8 mouse cellular contexts compared by ENCODE assay signal in the genomic region with DNA sequence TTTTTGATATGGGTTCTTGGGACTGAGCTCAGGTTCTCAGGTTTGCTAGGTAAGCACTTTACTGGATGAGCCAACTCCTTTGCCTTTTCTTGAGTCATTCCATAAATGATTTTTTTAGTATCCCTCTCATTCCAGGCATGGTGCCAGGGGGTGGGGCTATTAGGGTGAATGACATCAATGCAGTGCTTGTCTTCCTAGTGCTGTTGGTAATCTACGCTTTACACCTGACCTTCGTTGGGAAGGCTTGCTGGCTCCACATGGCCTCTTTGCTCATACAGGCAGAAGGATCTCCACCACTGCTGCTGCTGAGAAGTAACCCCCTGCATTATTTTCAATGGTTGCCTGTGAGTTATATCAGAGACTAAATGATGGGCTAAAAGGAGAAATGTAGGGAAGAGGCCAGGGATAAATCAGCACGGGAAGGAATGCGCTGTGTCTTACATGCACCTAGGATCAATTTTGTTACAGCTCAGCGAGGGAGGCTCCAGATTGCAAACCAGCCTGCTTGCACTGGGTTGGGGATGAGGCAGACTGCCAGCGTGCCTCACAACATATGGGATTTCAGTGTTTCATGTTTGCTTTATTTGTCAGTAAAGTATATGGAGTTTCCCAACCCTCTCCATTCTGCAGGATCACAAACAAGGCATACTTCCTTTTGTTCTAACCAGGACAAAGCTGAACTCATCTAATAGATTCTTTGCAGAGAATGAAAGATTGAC.
DNase-seq lines count a peak whose midpoint lies in the region; ATAC-seq and TF ChIP-seq lines count a peak whose summit lies in the region.

No protein-coding gene starts in this region.

- DNase-seq in hindbrain, postnatal 0 days (ENCODE audit: low spot score), result peak; percentile 39
- no peak for DNase-seq in hindbrain, embryonic 10.5 days (ENCODE audit: low spot score)
- DNase-seq in adrenal gland, postnatal 25 days, result peak; percentile 83
- peak; percentile 77 to 92 for DNase-seq in layer of hippocampus, adult 8-10 months (ENCODE audit: low spot score in 2 of 2)
- peak; percentile 42 for DNase-seq in lung, postnatal 25 days (ENCODE audit: low spot score)
- DNase-seq in heart, postnatal 25 days (ENCODE audit: low spot score), result no peak
- DNase-seq in retina, postnatal 1 day, result no peak
- DNase-seq in embryo, embryonic 10 days (ENCODE audit: low spot score), result no peak

- 0 out of 2 replicates have a peak, but pooled peaks have one; percentile 38 for ATAC-seq in hindbrain, postnatal 0 days

- 0 out of 2 replicates have a peak overlapping the region, but pooled peaks have one; percentile 17 for H3K27ac ChIP-seq in hindbrain, postnatal 0 days
- no peak overlapping the region for H3K27ac ChIP-seq in hindbrain, embryonic 10.5 days

- H3K27me3 ChIP-seq in hindbrain, postnatal 0 days (ENCODE audit: insufficient read depth, low read length), result no peaks in the 10 kb centered on the region
- no peaks in the 10 kb centered on the region for H3K27me3 ChIP-seq in hindbrain, embryonic 10.5 days (ENCODE audit: insufficient read depth, poor library complexity, severe bottlenecking)

- H3K9ac ChIP-seq in hindbrain, postnatal 0 days (replicated peaks; ENCODE audit: low read length), result no peak overlapping the region

- H3K4me1 ChIP-seq in hindbrain, postnatal 0 days (ENCODE audit: insufficient read depth, low read length), result no peaks in the 10 kb centered on the region
- H3K4me1 ChIP-seq in hindbrain, embryonic 10.5 days (replicated peaks), result no peaks in the 10 kb centered on the region

- intact Hi-C loops in heart, postnatal 25 days (cut with DNase I), result no loop called here

- H3K4me3 ChIP-seq in hindbrain, postnatal 0 days (ENCODE audit: low read length), result no peak overlapping the region
- H3K4me3 ChIP-seq in hindbrain, embryonic 10.5 days, result no peak overlapping the region

- no peaks in the 10 kb centered on the region for H3K36me3 ChIP-seq in hindbrain, postnatal 0 days (ENCODE audit: insufficient read depth, low read length)
- H3K36me3 ChIP-seq in hindbrain, embryonic 10.5 days, result no peaks in the 10 kb centered on the region

- H3K4me2 ChIP-seq in hindbrain, postnatal 0 days (ENCODE audit: low read depth, low read length), result no peak overlapping the region

- TF ChIP-seq CTCF in hindbrain, postnatal 0 days (IDR thresholded peaks at IDR 0.05; ENCODE audit: low read depth), result no peak

- no peaks in the 10 kb centered on the region for H3K9me3 ChIP-seq in hindbrain, postnatal 0 days (ENCODE audit: low read length)
- H3K9me3 ChIP-seq in hindbrain, embryonic 10.5 days, result no peaks in the 10 kb centered on the region

- WGBS in hindbrain, postnatal 0 days, result 60% methylated on average over 6 of the region's 6 CpGs
- 89% methylated on average over 6 of the region's 6 CpGs for WGBS in hindbrain, embryonic 10.5 days

Comparison
In these comparisons a context has a peak if more than half of its experiments do, and no peak if none do; other contexts are left out.
1. DNase-seq: peak in hindbrain, postnatal 0 days (single experiment), adrenal gland, postnatal 25 days (single experiment), layer of hippocampus, adult 8-10 months (2 of 2) and lung, postnatal 25 days (single experiment); none in hindbrain, embryonic 10.5 days (single experiment), heart, postnatal 25 days (single experiment), retina, postnatal 1 day (single experiment) and embryo, embryonic 10 days (single experiment).